In the genomic region with DNA sequence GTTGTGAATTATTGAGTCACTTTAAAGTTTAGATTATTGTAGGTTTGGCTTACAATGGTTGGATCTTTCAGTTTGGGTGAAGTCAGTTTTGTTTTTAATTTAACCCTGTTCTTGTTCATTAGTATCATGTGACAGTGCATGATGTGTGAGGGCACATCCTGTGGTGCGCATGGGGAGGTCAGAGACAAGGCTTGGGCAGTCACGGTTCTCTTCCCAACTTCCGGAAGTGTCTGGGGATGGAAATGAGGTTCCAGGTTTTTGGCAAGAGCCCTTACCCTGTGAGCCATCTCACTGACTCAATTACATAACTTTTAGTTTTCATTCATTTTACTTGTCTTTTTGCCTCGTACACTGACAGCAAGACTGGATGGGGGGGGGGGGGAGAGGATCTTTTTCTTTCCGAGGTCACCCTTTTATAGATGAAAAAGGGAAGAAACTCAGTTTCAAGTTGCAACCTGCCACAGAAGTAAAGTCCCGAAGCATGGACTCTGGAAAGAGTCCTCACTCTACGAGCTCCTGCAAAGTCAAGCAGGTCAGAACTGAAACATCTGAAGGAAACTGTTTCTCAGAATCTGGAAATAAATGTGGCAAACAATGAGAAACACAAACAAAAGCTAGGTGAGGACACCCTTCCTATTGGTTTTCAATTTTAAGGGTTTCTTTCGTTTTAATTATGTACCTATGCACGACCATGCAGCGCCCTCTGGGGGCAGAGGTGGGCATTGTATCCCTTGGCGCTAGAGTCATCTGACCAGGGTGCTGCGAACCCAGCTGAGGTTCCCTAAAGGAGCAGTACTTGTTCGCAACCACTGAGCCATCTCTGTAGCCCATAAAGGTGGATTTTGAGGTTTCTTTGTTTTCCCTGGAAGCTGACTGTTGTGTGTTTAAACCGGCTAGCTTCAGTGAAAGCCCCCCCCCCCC, we compare ENCODE assay signal across 8 mouse cellular contexts. TPM values are rescaled to one million over a fixed set of nuclear protein-coding genes. Genes with fewer than 3 reads are reported as not detected.
DNase-seq lines count a peak whose midpoint lies in the region; TF ChIP-seq lines count a peak whose summit lies in the region.

No protein-coding gene starts in this region.

- DNase-seq in layer of hippocampus, postnatal 10 days (ENCODE audit: low spot score in 2 of 2), result peak; percentile 19 to 38
- no peak for DNase-seq in layer of hippocampus, adult 8-10 months (ENCODE audit: low spot score in 2 of 2)
- DNase-seq in ES-E14 (ENCODE audit: low read depth, low spot score), result peak; percentile 75
- peak; percentile 59 for DNase-seq in adrenal gland, postnatal 14 days
- DNase-seq in induced T-regulatory cell, adult 2 months (ENCODE audit: low read depth), result peak; percentile 65
- peak; percentile 50 for DNase-seq in lung, postnatal 36 days
- DNase-seq in frontal cortex, postnatal 10 days (ENCODE audit: low spot score in 2 of 2), result no peak
- no peak for DNase-seq in right cerebral cortex, adult 2 months (ENCODE audit: low spot score in 2 of 2)

- in situ Hi-C loops in ES-E14 (cut with MboI; ENCODE audit: low sequenced_read_pairs in 2 of 2, unreplicated experiment in 2 of 2), result no loop called here

- no peak overlapping the region for H3K27ac ChIP-seq in ES-E14 (ENCODE audit: insufficient read depth, low read depth, low read length, poor library complexity, severe bottlenecking)

- H3K9ac ChIP-seq in ES-E14 (ENCODE audit: insufficient read depth, low read depth, low read length, poor library complexity, severe bottlenecking), result no peak overlapping the region

- H3K36me3 ChIP-seq in ES-E14 (ENCODE audit: control insufficient read depth, insufficient read depth, low read length, poor library complexity, severe bottlenecking), result no peaks in the 10 kb centered on the region

- no peaks in the 10 kb centered on the region for H3K9me3 ChIP-seq in ES-E14 (ENCODE audit: control insufficient read depth, insufficient read depth, low read depth, low read length)

- no peak overlapping the region for H3K4me3 ChIP-seq in ES-E14 (ENCODE audit: insufficient read depth in 1 of 2, low read depth in 1 of 2, low read length in 2 of 2, poor library complexity in 1 of 2, severe bottlenecking in 1 of 2)

- H3K4me1 ChIP-seq in ES-E14 (ENCODE audit: control insufficient read depth in 2 of 2, insufficient read depth in 2 of 2, low read length in 2 of 2, poor library complexity in 1 of 2), result no peaks in the 10 kb centered on the region; a peak in 1 of 4 replicates

TF ChIP-seq in ES-E14, 5 proteins besides CTCF, POLR2A, EP300 and RAD21:
- TF ChIP-seq ZC3H11A (IDR thresholded peaks at IDR 0.05; ENCODE audit: borderline replicate concordance, low read depth, low read length) (0 out of 2 replicates have a peak, but pooled peaks have one; percentile 32), ZNF384 (IDR thresholded peaks at IDR 0.05; ENCODE audit: low read depth, low read length) (no peak)

RNA-seq across cellular contexts. Expression of a gene that starts 53.9 kb away (rescaled TPM):
- total RNA-seq in layer of hippocampus, postnatal 10 days (2021), result 10 to 100 TPM; 14.7 to 15.7 TPM
- total RNA-seq in layer of hippocampus, adult 8-10 months (2022), result 10 to 100 TPM; 12.7 to 15.4 (median 13.7) TPM
- total RNA-seq in ES-E14 (2012; rRNA removed), result 11.7 and 13.7 TPM in 2 replicates
- 14.0 and 15.0 TPM in 2 replicates for total RNA-seq in adrenal gland, postnatal 14 days (2021)

Comparison
In these comparisons a context has a peak if more than half of its experiments do, and no peak if none do; other contexts are left out.
1. DNase-seq: peak in layer of hippocampus, postnatal 10 days (2 of 2), ES-E14 (single experiment), adrenal gland, postnatal 14 days (single experiment), induced T-regulatory cell, adult 2 months (single experiment) and lung, postnatal 36 days (single experiment); none in layer of hippocampus, adult 8-10 months (0 of 2), frontal cortex, postnatal 10 days (0 of 2) and right cerebral cortex, adult 2 months (0 of 2).